8 mouse cellular contexts compared by ENCODE assay signal in genomic region chr5:27791303-27792172, GRCm38 (mm10). TPM values are rescaled to one million over a fixed set of nuclear protein-coding genes. Genes with fewer than 3 reads are reported as not detected.
DNase-seq lines count a peak whose midpoint lies in the region; ATAC-seq lines count a peak whose summit lies in the region.

Gene Paxip1, minus strand, starts transcription at chr5:27791691.

- under 1% methylated on average over 73 of the region's 73 CpGs for WGBS in hindbrain, embryonic 15.5 days

- H3K4me1 ChIP-seq in hindbrain, embryonic 15.5 days (replicated peaks) = peaks cover 29% of the 10 kb centered on the region

- DNase-seq in T-cell, adult 2 months (ENCODE audit: low spot score) = peak; percentile 95
- peak; percentile 97 for DNase-seq in cerebellum, postnatal 36 days
- DNase-seq in frontal cortex, postnatal 36 days (ENCODE audit: low spot score in 2 of 2) = peak; percentile 97
- DNase-seq in left cerebral cortex, adult 11 months (ENCODE audit: low spot score) = peak; percentile 92
- DNase-seq in lung, postnatal 4 days = peak; percentile 97 to 98
- DNase-seq in retina, postnatal 7 days (ENCODE audit: low read depth, low spot score) = peak; percentile 98
- DNase-seq in urinary bladder, adult 2 months (ENCODE audit: low spot score) = peak; percentile 98

- peaks cover 19% of the 10 kb centered on the region for H3K36me3 ChIP-seq in hindbrain, embryonic 15.5 days

- peak within 1 kb of the TSS; percentile 71 for H3K4me3 ChIP-seq in hindbrain, embryonic 15.5 days

- peak within 1 kb of the TSS; percentile 67 for H3K9ac ChIP-seq in hindbrain, embryonic 15.5 days

- no peaks in the 10 kb centered on the region for H3K9me3 ChIP-seq in hindbrain, embryonic 15.5 days

- ATAC-seq in hindbrain, embryonic 15.5 days (ENCODE audit: low FRiP score, low read depth) = peak; percentile 97

- no peaks in the 10 kb centered on the region for H3K27me3 ChIP-seq in hindbrain, embryonic 15.5 days

- peak within 1 kb of the TSS; percentile 79 for H3K4me2 ChIP-seq in hindbrain, embryonic 15.5 days

- H3K27ac ChIP-seq in hindbrain, embryonic 15.5 days (replicated peaks) = peak within 1 kb of the TSS; percentile 98

RNA-seq across cellular contexts. Expression of gene Paxip1, which starts in this region (rescaled TPM):
- polyA plus RNA-seq in hindbrain, embryonic 15.5 days (2015; fragmentation: Nextera tagmentation; extraction: Ambion mirVana) = 27.0 and 30.1 TPM in 2 replicates
- 15.1 and 16.0 TPM in 2 replicates for polyA plus RNA-seq in urinary bladder, adult 2 months (2012; rRNA removed)

Comparison
In these comparisons a context has a peak if more than half of its experiments do, and no peak if none do; other contexts are left out.
1. Peak in every context shown above with its lines: DNase-seq, ATAC-seq, H3K4me3 ChIP-seq and H3K27ac ChIP-seq.